Mouse (Mus musculus) brain, embryonic 14.5 days (tissue): Measurements from ENCODE around the gene Trcg1.

ENCODE experiments used
- CTCF ChIP-seq: fragments of 200-500 bp; IDR thresholded peaks from 2 replicates; pipeline ENCODE4 v1.5.1; 2012; ENCODE audit warnings: inconsistent platforms, mild to moderate bottlenecking, moderate library complexity, borderline replicate concordance; ENCODE audit not compliant: insufficient read depth, insufficient read length; ENCODE audit errors: extremely low read depth
- POLR2A ChIP-seq: fragments of 200-500 bp; IDR thresholded peaks from 2 replicates; pipeline ENCODE4 v1.6.1; 2012; ENCODE audit warnings: mild to moderate bottlenecking, inconsistent platforms, borderline replicate concordance; ENCODE audit not compliant: poor library complexity, insufficient read depth, insufficient read length, severe bottlenecking; ENCODE audit errors: extremely low read depth

- TF ChIP-seq CTCF, result no peak
- no peak for TF ChIP-seq POLR2A
These were observed 11.9 kb downstream of the Trcg1 start for GRCm38 (mm10) chr9:57248030-57248942.
